Mouse (Mus musculus): Measurements from ENCODE around the gene Atp8b4. TPM values are rescaled to one million over a fixed set of nuclear protein-coding genes. Genes with fewer than 3 reads are reported as not detected.

Gene Atp8b4
- total RNA-seq, 2 experiments from 2014 or later, result 0.35 to 0.38 TPM

DNA sequence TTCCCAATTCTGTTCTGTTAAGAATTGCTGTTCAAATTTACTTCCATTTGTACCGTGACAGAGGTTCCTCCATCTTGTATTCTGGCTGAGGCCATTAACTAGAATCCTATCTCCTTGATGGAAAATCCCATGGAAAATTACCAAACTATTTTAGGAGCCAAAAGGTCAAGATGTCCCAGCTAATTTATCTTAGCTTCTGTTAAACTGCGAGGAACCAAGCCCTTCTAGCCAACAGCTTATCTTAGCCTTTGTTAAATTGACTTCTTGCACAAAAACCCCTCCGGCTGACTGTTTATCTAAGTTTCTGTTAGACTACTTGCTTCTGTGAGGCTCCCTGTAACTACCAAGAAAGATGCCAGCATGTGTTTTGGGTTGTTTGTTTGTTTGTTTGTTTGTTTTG lies 183.5 kb downstream of the Atp8b4 start:
- DNase-seq, result no peak
- intact Hi-C loops (cut with DNase I), result no loop called here

DNA sequence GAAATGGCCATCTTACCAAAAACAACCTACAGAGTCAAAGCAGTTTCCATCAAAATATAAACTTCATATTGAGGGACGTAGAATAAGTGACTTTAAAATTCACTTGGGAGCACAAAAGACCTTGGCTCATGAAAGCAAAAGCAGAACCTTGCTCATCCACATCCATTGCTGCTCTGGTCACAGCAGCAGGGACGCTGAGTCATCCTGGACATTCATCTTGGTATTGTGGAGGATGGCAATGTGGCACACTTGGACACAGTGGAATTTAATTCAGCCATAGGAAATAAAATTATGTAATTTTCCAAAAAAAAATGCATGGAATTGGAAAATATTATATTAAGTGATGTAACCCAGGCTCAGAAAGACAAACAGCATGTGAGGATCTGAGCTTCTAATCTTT lies 184.1 kb downstream of the Atp8b4 start:
- intact Hi-C loops (cut with DNase I), result no loop called here
- no peak for DNase-seq

GRCm38 (mm10) chr2:126311056-126311455 lies 189.4 kb downstream of the Atp8b4 start:
- DNase-seq, result no peak
- intact Hi-C loops (cut with DNase I), result no loop called here

DNA sequence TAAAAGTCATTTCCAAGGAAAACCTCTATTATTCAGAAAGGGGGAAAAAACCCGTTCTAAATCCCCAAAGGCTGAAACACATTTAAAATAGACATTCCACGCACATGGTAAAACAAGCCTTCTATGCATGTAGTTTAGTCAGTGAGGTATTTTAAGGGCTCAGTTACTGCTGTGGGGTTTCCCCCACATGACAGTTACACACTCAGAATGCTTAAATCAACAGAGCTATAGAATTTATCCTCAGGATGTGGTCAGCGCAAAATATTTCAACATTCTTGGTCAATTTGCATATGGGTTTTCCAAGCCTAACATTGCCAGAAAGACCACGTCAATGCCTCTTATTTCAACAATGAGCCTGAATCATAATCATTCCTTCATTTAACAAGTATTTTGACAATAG lies 190.5 kb downstream of the Atp8b4 start:
- no peak for DNase-seq
- intact Hi-C loops (cut with DNase I), result no loop called here

GRCm38 (mm10) chr2:126304621-126305020 lies 195.9 kb downstream of the Atp8b4 start:
- intact Hi-C loops (cut with DNase I), result no loop called here
- DNase-seq, result no peak

- intact Hi-C loops (cut with DNase I), result no loop called here
- no peak for DNase-seq
Measured at GRCm38 (mm10) chr2:126303226-126303625, 197.2 kb downstream of the Atp8b4 start.

DNA sequence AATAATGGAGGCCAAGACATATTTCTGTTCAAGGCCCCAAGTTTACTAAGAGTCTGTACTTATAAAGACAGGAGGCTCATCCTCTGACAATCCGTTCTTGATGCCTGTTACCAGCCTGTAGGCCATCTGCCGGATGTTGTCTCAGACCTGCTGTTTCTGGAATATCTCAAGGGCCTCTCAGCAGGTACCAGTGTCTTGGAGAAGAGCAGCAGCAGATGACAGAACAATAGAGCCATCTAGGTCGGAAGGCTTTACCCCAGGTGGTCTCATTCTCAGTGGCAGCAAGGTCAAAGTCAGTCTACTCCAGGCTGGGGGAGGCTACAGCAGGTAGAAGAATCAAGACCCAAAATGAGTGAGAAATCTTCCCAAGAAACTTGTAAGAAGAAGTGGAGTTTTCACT lies 198.1 kb downstream of the Atp8b4 start:
- intact Hi-C loops (cut with DNase I), result no loop called here
- no peak for DNase-seq

GRCm38 (mm10) chr2:126290702-126291101 lies 209.8 kb downstream of the Atp8b4 start:
- no peak for DNase-seq

GRCm38 (mm10) chr2:126287942-126288341 lies 212.5 kb downstream of the Atp8b4 start:
- intact Hi-C loops (cut with DNase I), result no loop called here
- no peak for DNase-seq

More at GRCm38 (mm10) chr2:126290702-126291101, 209.8 kb downstream of the Atp8b4 start:
- intact Hi-C loops (cut with DNase I), result no loop called here

DNA sequence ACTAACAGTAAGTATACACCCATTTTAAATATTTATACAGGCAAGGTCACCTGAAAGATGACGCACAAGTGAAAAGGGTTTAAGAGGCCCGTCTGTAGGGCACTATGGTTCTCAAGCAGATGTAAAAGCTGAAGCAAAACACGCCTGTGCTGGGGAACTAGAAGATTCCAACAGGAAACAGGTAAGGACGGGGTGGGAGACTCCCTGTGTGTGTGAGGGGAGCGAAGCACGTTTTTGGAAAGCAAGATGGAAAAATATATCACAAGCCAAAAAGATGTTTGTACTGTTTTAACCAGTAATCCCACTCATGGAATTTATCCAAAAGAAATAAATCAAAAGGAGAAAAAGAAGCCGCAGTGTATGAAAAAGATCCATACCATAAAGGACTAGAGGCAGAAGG lies 214.1 kb downstream of the Atp8b4 start:
- intact Hi-C loops (cut with DNase I), result no loop called here
- DNase-seq, result no peak

GRCm38 (mm10) chr2:126284071-126284470 lies 216.4 kb downstream of the Atp8b4 start:
- intact Hi-C loops (cut with DNase I), result no loop called here
- DNase-seq, result no peak

- intact Hi-C loops (cut with DNase I), result no loop called here
Measured at GRCm38 (mm10) chr2:126283086-126283485, 217.4 kb downstream of the Atp8b4 start.

DNA sequence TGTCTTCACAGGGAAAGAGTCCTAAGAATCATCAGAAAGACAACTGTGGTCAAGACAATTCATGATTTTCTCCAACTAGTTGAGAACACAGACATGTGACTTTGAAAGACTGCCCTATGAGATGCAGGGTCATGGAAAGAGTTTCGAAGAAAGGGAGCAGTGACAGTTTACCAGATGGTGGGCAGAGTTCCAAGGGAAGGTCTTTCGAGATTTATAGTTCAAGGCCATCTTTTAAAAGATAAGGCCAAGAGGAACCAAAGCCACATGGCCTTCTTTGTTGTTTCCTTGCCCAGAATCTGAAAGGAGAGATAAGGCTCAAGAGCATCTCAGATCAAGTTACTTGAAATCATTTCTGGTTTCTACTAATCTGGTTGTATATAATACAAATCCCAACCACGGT lies 225.0 kb downstream of the Atp8b4 start:
- intact Hi-C loops (cut with DNase I), result no loop called here
- peak in 1 of 2 experiments; percentile 4 for DNase-seq

More at GRCm38 (mm10) chr2:126283086-126283485, 217.4 kb downstream of the Atp8b4 start:
- DNase-seq, result no peak

DNA sequence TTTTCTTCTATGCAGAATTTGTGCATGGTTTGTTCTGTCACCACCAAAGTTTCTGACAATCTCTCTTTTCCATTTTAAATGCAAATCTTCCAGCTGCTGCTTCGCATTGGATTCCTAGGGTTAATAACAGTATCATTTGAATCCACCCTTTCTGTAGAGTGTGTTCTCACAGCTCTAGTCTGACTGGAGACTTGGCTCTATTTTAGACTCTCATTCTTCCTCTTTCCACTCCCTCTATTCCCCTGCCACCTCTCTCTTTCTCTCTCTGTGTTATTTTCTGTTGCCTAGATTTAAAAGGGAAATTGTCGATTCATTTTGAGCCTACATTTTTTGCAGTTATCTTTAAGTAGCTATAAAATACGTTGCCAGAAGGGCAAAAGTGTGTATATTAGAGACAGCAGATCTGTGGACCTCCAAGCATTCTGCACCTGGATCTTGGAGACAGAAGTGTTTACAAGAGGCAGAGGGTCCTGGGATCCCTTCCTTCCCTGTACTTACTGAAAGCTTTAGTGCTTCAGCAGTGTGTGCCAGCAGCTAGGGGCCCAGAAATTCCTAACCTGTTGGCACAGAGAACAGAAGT lies 225.6 kb downstream of the Atp8b4 start:
- intact Hi-C loops (cut with DNase I), result no loop called here
- no peak for DNase-seq

GRCm38 (mm10) chr2:126274311-126274710 lies 226.2 kb downstream of the Atp8b4 start:
- peak; percentile 3 to 17 for DNase-seq
- intact Hi-C loops (cut with DNase I), result no loop called here

Other genes with a start within 250 kb of the Atp8b4 start
- gene Slc27a2, start 51.7 kb upstream of the Atp8b4 start, total RNA-seq (2021), result 1 to 10 TPM in 1 of 2 experiments, under 1 TPM in 1; 0.72 to 4.3 TPM
- 1 to 10 TPM; 2.6 to 2.7 TPM for gene Hdc, start 118.6 kb upstream of the Atp8b4 start, total RNA-seq (2021)
- 10 to 100 TPM; 20.9 to 24.3 TPM for gene Gabpb1, start 175.7 kb upstream of the Atp8b4 start, total RNA-seq (2021)
- gene Usp8, start 206.7 kb upstream of the Atp8b4 start, total RNA-seq (2021), result 10 to 100 TPM; 32.1 to 36.2 TPM